Mouse (Mus musculus): ENCODE data around the gene Tmem184a. TPM values are rescaled to one million over a fixed set of nuclear protein-coding genes. Genes with fewer than 3 reads are reported as not detected.

Tmem184a gene
- polyA plus RNA-seq, 1 experiment, result 3.3 TPM

DNA sequence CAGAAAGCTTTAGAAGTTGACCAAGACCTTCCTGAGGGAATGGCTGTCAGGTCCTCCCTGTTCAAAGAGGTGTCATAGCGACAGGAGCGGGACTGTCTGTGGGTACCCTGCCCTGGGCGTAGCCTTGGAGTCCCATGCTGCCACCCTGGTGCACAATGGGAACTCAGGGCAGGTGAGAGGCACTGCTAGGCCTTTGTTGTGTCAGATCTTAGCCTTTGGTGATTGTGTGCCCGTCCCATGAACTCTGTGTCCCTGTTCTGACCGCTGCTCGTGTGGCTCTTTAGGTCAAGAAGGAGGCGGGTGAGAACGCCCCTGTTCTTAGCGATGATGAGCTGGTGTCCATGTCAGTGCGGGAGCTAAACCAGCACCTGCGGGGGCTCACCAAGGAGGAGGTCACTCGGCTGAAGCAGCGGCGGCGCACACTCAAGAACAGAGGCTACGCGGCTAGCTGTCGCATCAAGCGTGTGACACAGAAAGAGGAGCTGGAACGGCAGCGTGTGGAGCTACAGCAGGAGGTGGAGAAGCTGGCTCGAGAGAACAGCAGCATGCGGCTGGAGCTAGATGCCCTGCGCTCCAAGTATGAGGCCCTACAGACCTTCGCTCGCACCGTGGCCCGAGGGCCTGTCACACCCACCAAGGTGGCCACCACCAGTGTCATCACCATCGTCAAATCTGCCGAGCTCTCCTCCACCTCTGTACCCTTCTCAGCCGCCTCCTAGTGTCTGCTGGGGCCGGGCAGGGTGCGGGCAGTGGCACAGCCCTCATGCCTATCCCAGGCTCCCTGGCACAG is 19.7 kb downstream of the Tmem184a start:
- WGBS, result 96% methylated on average over 33 of the region's 33 CpGs

GRCm38 (mm10) chr5:139799041-139799440 is 20.7 kb downstream of the Tmem184a start:
- WGBS, result 95% methylated on average over 9 of the region's 9 CpGs
- no peak overlapping the region for H3K4me3 ChIP-seq (ENCODE audit: extremely low read depth, insufficient read depth, insufficient read length)
- H3K4me1 ChIP-seq (ENCODE audit: control insufficient read depth, insufficient read depth, insufficient read length), result peaks cover 22% of the 10 kb centered on the region
- H3K27ac ChIP-seq (ENCODE audit: insufficient read depth, low read length), result no peak overlapping the region
- TF ChIP-seq CTCF (IDR thresholded peaks at IDR 0.05; ENCODE audit: extremely low read depth, insufficient read depth, insufficient read length, insufficient replicate concordance) (no peak), POLR2A (IDR thresholded peaks at IDR 0.05; ENCODE audit: low read depth, low read length) (no peak)
- peaks cover 30% of the 10 kb centered on the region for H3K36me3 ChIP-seq (ENCODE audit: control insufficient read depth, insufficient read depth, low read length)
- DNase-seq (ENCODE audit: low read depth in 1 of 2, low spot score in 2 of 2), result no peak
- no peaks in the 10 kb centered on the region for H3K27me3 ChIP-seq (ENCODE audit: control insufficient read depth, insufficient read depth, low read length)

More for the DNA sequence above, 19.7 kb downstream of the Tmem184a start:
- no peaks in the 10 kb centered on the region for H3K27me3 ChIP-seq (ENCODE audit: control insufficient read depth, insufficient read depth, low read length)
- no peak for TF ChIP-seq POLR2A (IDR thresholded peaks at IDR 0.05; ENCODE audit: low read depth, low read length)
- no peak for TF ChIP-seq CTCF (IDR thresholded peaks at IDR 0.05; ENCODE audit: extremely low read depth, insufficient read depth, insufficient read length, insufficient replicate concordance)
- no peak for DNase-seq (ENCODE audit: low read depth in 1 of 2, low spot score in 2 of 2)
- H3K36me3 ChIP-seq (ENCODE audit: control insufficient read depth, insufficient read depth, low read length), result peaks cover 30% of the 10 kb centered on the region
- H3K4me3 ChIP-seq (ENCODE audit: extremely low read depth, insufficient read depth, insufficient read length), result no peak overlapping the region
- no peak overlapping the region for H3K27ac ChIP-seq (ENCODE audit: insufficient read depth, low read length)
- H3K4me1 ChIP-seq (ENCODE audit: control insufficient read depth, insufficient read depth, insufficient read length), result peaks cover 13% of the 10 kb centered on the region

GRCm38 (mm10) chr5:139798168-139798900 is 21.4 kb downstream of the Tmem184a start:
- TF ChIP-seq CTCF (IDR thresholded peaks at IDR 0.05; ENCODE audit: extremely low read depth, insufficient read depth, insufficient read length, insufficient replicate concordance) (no peak), POLR2A (IDR thresholded peaks at IDR 0.05; ENCODE audit: low read depth, low read length) (no peak)
- Histone ChIP-seq H3K27ac (ENCODE audit: insufficient read depth, low read length) (no peak overlapping the region), H3K4me1 (ENCODE audit: control insufficient read depth, insufficient read depth, insufficient read length) (peaks cover 25% of the 10 kb centered on the region), H3K27me3 (ENCODE audit: control insufficient read depth, insufficient read depth, low read length) (no peaks in the 10 kb centered on the region), H3K36me3 (ENCODE audit: control insufficient read depth, insufficient read depth, low read length) (peaks cover 30% of the 10 kb centered on the region), H3K4me3 (ENCODE audit: extremely low read depth, insufficient read depth, insufficient read length) (no peak overlapping the region)
- 89% methylated on average over 12 of the region's 12 CpGs for WGBS
- no peak for DNase-seq (ENCODE audit: low read depth in 1 of 2, low spot score in 2 of 2)

DNA sequence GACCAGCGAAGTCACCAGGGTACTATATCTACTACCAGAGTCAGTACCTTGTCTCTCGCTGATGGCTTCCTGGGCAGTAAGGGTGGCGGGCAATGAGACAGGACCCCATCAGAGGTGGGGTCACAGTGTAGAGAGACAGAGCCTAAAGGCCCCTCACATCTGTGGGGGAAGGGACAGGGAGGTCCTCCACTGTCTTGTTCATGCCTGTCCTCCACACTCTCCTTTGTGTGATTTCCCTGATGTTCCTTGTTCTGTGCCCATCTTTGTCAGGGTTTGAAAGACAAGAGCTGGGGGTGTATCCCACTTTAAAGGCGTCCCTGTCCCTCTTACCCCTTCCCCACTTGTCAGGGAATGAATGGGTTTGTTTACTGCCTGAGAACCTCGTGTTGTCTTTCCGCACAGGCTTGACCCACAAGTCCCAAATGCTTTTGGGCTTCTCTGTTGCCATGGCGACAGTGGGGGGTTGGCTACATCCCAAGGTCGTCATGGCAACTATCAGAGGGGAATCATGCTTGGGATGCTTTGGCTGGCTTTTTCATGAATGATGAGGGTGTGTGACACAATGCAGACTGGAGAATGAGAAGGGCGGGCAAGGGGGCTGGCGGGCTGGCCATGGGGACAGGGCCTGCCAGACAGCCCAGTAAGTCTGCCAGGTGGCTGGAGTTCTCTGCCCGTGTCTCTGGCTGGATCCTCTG is 22.1 kb downstream of the Tmem184a start:
- 85% methylated on average over 11 of the region's 11 CpGs for WGBS
- no peak for DNase-seq (ENCODE audit: low read depth in 1 of 2, low spot score in 2 of 2)
- Histone ChIP-seq H3K36me3 (ENCODE audit: control insufficient read depth, insufficient read depth, low read length) (peaks cover 30% of the 10 kb centered on the region), H3K27me3 (ENCODE audit: control insufficient read depth, insufficient read depth, low read length) (no peaks in the 10 kb centered on the region), H3K4me3 (ENCODE audit: extremely low read depth, insufficient read depth, insufficient read length) (no peak overlapping the region), H3K27ac (ENCODE audit: insufficient read depth, low read length) (no peak overlapping the region; the same call in 1 of the 2 replicates), H3K4me1 (ENCODE audit: control insufficient read depth, insufficient read depth, insufficient read length) (peaks cover 29% of the 10 kb centered on the region)
- TF ChIP-seq CTCF (IDR thresholded peaks at IDR 0.05; ENCODE audit: extremely low read depth, insufficient read depth, insufficient read length, insufficient replicate concordance) (no peak), POLR2A (IDR thresholded peaks at IDR 0.05; ENCODE audit: low read depth, low read length) (no peak)

DNA sequence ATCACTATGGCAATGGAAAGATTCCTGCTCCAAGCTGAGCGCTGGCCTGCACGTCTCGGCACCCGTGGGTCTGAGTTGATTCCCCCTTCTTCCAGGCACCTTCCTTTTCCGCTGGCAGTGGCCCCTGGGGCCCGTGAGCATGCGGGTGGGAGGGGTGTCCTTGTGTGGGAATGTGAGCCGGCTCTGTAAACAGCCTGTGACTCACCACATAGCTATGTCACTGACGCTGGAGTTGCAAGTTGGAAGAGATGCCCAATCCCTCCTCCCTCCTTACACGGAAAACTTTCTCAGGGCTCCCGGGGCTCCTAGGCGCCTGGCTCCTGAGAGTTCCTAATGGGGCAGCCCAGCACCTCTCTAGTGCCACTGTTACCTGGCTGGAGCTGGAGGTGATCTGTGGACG is 22.8 kb downstream of the Tmem184a start:
- H3K4me1 ChIP-seq (ENCODE audit: control insufficient read depth, insufficient read depth, insufficient read length), result peaks cover 33% of the 10 kb centered on the region
- H3K36me3 ChIP-seq (ENCODE audit: control insufficient read depth, insufficient read depth, low read length), result peaks cover 28% of the 10 kb centered on the region
- 76% methylated on average over 13 of the region's 13 CpGs for WGBS
- H3K27me3 ChIP-seq (ENCODE audit: control insufficient read depth, insufficient read depth, low read length), result no peaks in the 10 kb centered on the region
- TF ChIP-seq POLR2A (IDR thresholded peaks at IDR 0.05; ENCODE audit: low read depth, low read length) (no peak), CTCF (IDR thresholded peaks at IDR 0.05; ENCODE audit: extremely low read depth, insufficient read depth, insufficient read length, insufficient replicate concordance) (no peak)
- peak overlapping the region; percentile 34; the same call in 1 of the 2 replicates for H3K27ac ChIP-seq (ENCODE audit: insufficient read depth, low read length)
- H3K4me3 ChIP-seq (ENCODE audit: extremely low read depth, insufficient read depth, insufficient read length), result no peak overlapping the region
- no peak for DNase-seq (ENCODE audit: low read depth in 1 of 2, low spot score in 2 of 2)

- H3K27ac ChIP-seq (ENCODE audit: insufficient read depth, low read length), result 0 out of 2 replicates have a peak overlapping the region, but pooled peaks have one; percentile 34
- no peak for TF ChIP-seq CTCF (IDR thresholded peaks at IDR 0.05; ENCODE audit: extremely low read depth, insufficient read depth, insufficient read length, insufficient replicate concordance)
- TF ChIP-seq POLR2A (IDR thresholded peaks at IDR 0.05; ENCODE audit: low read depth, low read length), result no peak
- WGBS, result 83% methylated on average over 9 of the region's 9 CpGs
- no peak for DNase-seq (ENCODE audit: low read depth in 1 of 2, low spot score in 2 of 2)
- H3K4me1 ChIP-seq (ENCODE audit: control insufficient read depth, insufficient read depth, insufficient read length), result peaks cover 33% of the 10 kb centered on the region
- H3K36me3 ChIP-seq (ENCODE audit: control insufficient read depth, insufficient read depth, low read length), result peaks cover 24% of the 10 kb centered on the region
- no peak overlapping the region for H3K4me3 ChIP-seq (ENCODE audit: extremely low read depth, insufficient read depth, insufficient read length)
- H3K27me3 ChIP-seq (ENCODE audit: control insufficient read depth, insufficient read depth, low read length), result no peaks in the 10 kb centered on the region
These were observed 23.6 kb downstream of the Tmem184a start for GRCm38 (mm10) chr5:139796001-139796620.
